Mouse (Mus musculus) erythroblast, embryonic 14.5 days (primary cell): ENCODE measurements around the gene Tldc1.

Source experiments
- GATA1 ChIP-seq: IDR thresholded peaks from 2 replicates; pipeline ENCODE4 v1.6.1; 2012; ENCODE audit warnings: low read length, inconsistent platforms, mixed read lengths
- TAL1 ChIP-seq: IDR thresholded peaks from 3 replicates; pipeline ENCODE4 v1.6.1; 2012; ENCODE audit warnings: low read length, inconsistent platforms, mixed read lengths

GRCm38 (mm10) chr8:119724596-119724995 lies 53.6 kb downstream of the Tldc1 start:
- TF ChIP-seq GATA1 (no peak), TAL1 (no peak)
